Mouse (Mus musculus) thymus, postnatal 10 days (tissue): ENCODE data around the gene Cfb.
"Not testable (repeated sequence)": the region's sequence is repeated elsewhere in the genome, so short reads cannot be mapped to it uniquely, and the experiment has no call there.

Experiments
- DNase-seq, 2 experiments: peaks; one replicate each; pipeline ENCODE4 v3.0.0; 2021; ENCODE audit warnings: low spot score in 2 of 2

Cfb gene

GRCm38 (mm10) chr17:34837464-34838324 is 24.6 kb downstream of the Cfb start:
- DNase-seq = peak in 1 of 2 experiments; percentile 34

GRCm38 (mm10) chr17:34836856-34837221 is 25.5 kb downstream of the Cfb start, which contains the start of the genes Stk19 and Dxo:
Stk19 (minus strand) TSS chr17:34836945.
Dxo (plus strand) TSS chr17:34837019.
- DNase-seq = peak; percentile 92

GRCm38 (mm10) chr17:34836155-34836855 is 26.0 kb downstream of the Cfb start:
- no peak for DNase-seq

GRCm38 (mm10) chr17:34830776-34831175 is 31.5 kb downstream of the Cfb start:
- DNase-seq = not testable (repeated sequence)

- no peak for DNase-seq
Observed at GRCm38 (mm10) chr17:34814818-34815370, 47.4 kb downstream of the Cfb start.

- peak in 1 of 2 experiments; percentile 50 for DNase-seq
Observed at GRCm38 (mm10) chr17:34813747-34814146, 48.6 kb downstream of the Cfb start.

GRCm38 (mm10) chr17:34811275-34811674 is 51.0 kb downstream of the Cfb start:
- no peak for DNase-seq

GRCm38 (mm10) chr17:34810811-34811210 is 51.5 kb downstream of the Cfb start:
- not testable (repeated sequence) for DNase-seq

- not testable (repeated sequence) for DNase-seq
Observed at GRCm38 (mm10) chr17:34810411-34810810, 51.9 kb downstream of the Cfb start.

GRCm38 (mm10) chr17:34808599-34809205 is 53.6 kb downstream of the Cfb start:
- DNase-seq = no peak

- DNase-seq = no peak
Observed at GRCm38 (mm10) chr17:34807176-34807575, 55.1 kb downstream of the Cfb start.
